Mouse (Mus musculus) myocyte (in vitro differentiated cells): ENCODE measurements around the gene Arf1. TPM values are rescaled to one million over a fixed set of nuclear protein-coding genes. Genes with fewer than 3 reads are reported as not detected.
A peak's percentile ranks its signal among the peaks of the same experiment; 100 is the strongest.
"Not testable (repeated sequence)": the region's sequence is repeated elsewhere in the genome, so short reads cannot be mapped to it uniquely, and the experiment has no call there.

Experiments
- H3K27me3 ChIP-seq: one replicate; pipeline ENCODE4 v1.6.1; 2011; ENCODE audit not compliant: control insufficient read depth, insufficient read depth, insufficient read length
- H3K36me3 ChIP-seq: one replicate; pipeline ENCODE4 v1.6.1; 2011; ENCODE audit not compliant: control insufficient read depth, insufficient read depth
- H3K4me2 ChIP-seq: one replicate; pipeline ENCODE4 v1.6.1; 2011; ENCODE audit warnings: low read depth, control low read depth
- H3K4me3 ChIP-seq: one replicate; pipeline ENCODE4 v1.5.1; 2011; ENCODE audit warnings: mild to moderate bottlenecking, control low read depth, moderate library complexity
- H3K79me2 ChIP-seq: one replicate; pipeline ENCODE4 v1.6.1; 2011; ENCODE audit not compliant: control insufficient read depth, insufficient read depth
- H3ac ChIP-seq: one replicate; pipeline ENCODE4 v1.6.1; 2011; ENCODE audit not compliant: control insufficient read depth, insufficient read length
- CEBPB ChIP-seq: IDR thresholded peaks from 2 replicates; pipeline ENCODE4 v1.6.1; 2011; ENCODE audit warnings: mild to moderate bottlenecking, moderate library complexity; ENCODE audit not compliant: poor library complexity, insufficient read depth, severe bottlenecking
- E2F4 ChIP-seq: IDR thresholded peaks from one replicate; pipeline ENCODE4 v1.6.1; 2011; ENCODE audit warnings: mild to moderate bottlenecking, control low read depth, moderate library complexity; ENCODE audit not compliant: insufficient read depth
- MAX ChIP-seq: IDR thresholded peaks from one replicate; pipeline ENCODE4 v1.6.1; 2011; ENCODE audit warnings: low read depth, mild to moderate bottlenecking, control low read depth
- MYOD1 ChIP-seq, 3 experiments: IDR thresholded peaks; one replicate each; pipeline ENCODE4 v1.6.1; 2011; ENCODE audit warnings: control low read depth in 2 of 3, low read depth in 2 of 3, mild to moderate bottlenecking in 2 of 3, moderate library complexity in 1 of 3; ENCODE audit not compliant: insufficient read length in 2 of 3, control insufficient read depth in 1 of 3
- MYOG ChIP-seq, 3 experiments: IDR thresholded peaks; one replicate each; pipeline ENCODE4 v1.6.1; 2011; ENCODE audit warnings: control low read depth in 2 of 3, low read depth in 2 of 3, mild to moderate bottlenecking in 2 of 3; ENCODE audit not compliant: insufficient read length in 2 of 3, control insufficient read depth in 1 of 3, insufficient read depth in 1 of 3
- POLR2A ChIP-seq: IDR thresholded peaks from one replicate; pipeline ENCODE4 v1.6.1; 2011; ENCODE audit warnings: low read depth, mild to moderate bottlenecking, control low read depth, moderate library complexity; ENCODE audit not compliant: insufficient read length
- POLR2AphosphoS2 ChIP-seq: IDR thresholded peaks from one replicate; pipeline ENCODE4 v1.6.1; 2011; ENCODE audit warnings: low read depth, control low read depth; ENCODE audit not compliant: insufficient read length
- TCF12 ChIP-seq: IDR thresholded peaks from one replicate; pipeline ENCODE4 v1.6.1; 2011; ENCODE audit warnings: mild to moderate bottlenecking, control low read depth; ENCODE audit not compliant: poor library complexity, insufficient read depth, severe bottlenecking
- USF1 ChIP-seq: IDR thresholded peaks from one replicate; pipeline ENCODE4 v1.6.1; 2011; ENCODE audit warnings: low read depth, mild to moderate bottlenecking, control low read depth, moderate library complexity
- polyA plus RNA-seq: library from polyadenylated mRNA; unstranded; fragments of >200 nt; fragmentation: generic; extraction: Trizol; gene quantifications from one replicate; pipeline ENCODE4 v1.2.1, GENCODE M21; 2012; ENCODE audit warnings: missing spikeins

The Arf1 gene
- polyA plus RNA-seq, 1 experiment: 500 TPM

DNA sequence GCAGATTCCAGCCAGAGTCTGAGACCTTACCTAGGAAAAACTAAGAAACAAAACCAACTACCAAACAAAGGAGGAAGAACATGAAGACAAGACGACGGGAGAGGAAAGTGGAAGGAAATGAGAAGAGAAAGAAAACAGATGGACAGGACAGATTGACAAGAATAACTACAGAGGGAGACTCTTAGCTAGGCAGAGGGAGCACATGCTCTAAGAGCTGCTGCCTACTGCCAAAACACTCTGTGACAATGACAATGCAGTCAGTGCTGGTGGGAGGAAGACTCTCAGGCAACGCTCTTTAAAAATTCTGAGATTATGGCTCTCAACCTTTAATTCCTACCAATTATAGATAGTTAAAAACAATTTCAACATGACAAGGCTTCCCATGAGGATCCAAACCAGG is 11.1 kb downstream of the Arf1 start:
- Histone ChIP-seq H3K27me3 (no peaks in the 10 kb centered on the region), H3K79me2 (peaks cover 95% of the 10 kb centered on the region), H3K4me3 (no peak overlapping the region), H3ac (no peak overlapping the region), H3K36me3 (peaks cover 10% of the 10 kb centered on the region), H3K4me2 (no peak overlapping the region)
- no peak for TF ChIP-seq CEBPB
- TF ChIP-seq MYOD1 (IDR thresholded peaks at IDR 0.05; ENCODE audit: control insufficient read depth in 1 of 3, insufficient read length in 2 of 3, low read depth in 2 of 3): no peak

- H3K36me3 ChIP-seq: peaks cover 25% of the 10 kb centered on the region
- no peak for TF ChIP-seq USF1
- H3K4me3 ChIP-seq: no peak overlapping the region
- H3K79me2 ChIP-seq: peaks cover 63% of the 10 kb centered on the region
- H3K27me3 ChIP-seq: no peaks in the 10 kb centered on the region
- no peak overlapping the region for H3K4me2 ChIP-seq
- no peak overlapping the region for H3ac ChIP-seq
Measured at GRCm38 (mm10) chr11:59212892-59213494, 15.1 kb downstream of the Arf1 start.

DNA sequence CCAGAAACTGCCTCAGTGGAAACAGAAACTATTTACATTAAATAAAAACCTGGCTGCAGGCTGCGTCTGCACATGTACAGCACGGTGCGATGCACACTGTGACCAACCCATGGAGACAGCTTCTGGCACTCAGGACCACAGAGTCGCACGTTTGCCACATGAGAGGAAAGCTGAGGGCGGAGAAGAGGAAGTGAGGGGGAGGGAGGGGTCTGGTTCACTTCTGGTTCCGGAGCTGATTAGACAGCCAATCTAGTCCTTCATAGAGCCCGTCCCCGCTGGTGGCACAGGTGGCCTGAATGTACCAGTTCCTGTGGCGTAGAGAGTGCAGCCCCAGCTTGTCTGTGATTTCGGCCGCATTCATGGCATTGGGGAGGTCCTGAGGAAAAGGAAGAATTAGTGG is 15.8 kb downstream of the Arf1 start:
- not testable (repeated sequence) for H3K4me2 ChIP-seq, H3ac ChIP-seq, H3K27me3 ChIP-seq, H3K4me3 ChIP-seq
- H3K36me3 ChIP-seq: peaks cover 25% of the 10 kb centered on the region
- peaks cover 56% of the 10 kb centered on the region for H3K79me2 ChIP-seq

DNA sequence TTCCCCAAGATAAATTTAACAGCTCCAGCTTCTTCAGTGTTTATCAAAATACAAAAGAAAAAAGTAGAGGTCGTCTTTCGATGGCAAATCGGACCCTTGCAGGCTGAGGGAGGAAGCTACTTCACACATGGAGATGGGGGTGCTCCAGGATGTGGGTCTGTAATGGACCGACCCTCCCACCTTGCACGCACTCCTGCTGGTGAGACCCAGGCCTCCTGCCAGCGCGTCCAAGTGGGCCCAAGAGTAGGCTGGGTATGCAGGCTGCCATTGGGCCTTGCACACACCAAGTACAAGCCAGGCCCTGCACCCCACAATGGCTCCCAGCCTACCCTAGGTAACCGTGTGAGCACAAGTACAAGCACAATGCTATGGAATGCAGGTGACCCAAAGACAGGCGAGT is 16.5 kb downstream of the Arf1 start:
- H3ac ChIP-seq, H3K27me3 ChIP-seq, H3K4me3 ChIP-seq, H3K4me2 ChIP-seq: not testable (repeated sequence)
- peaks cover 26% of the 10 kb centered on the region for H3K36me3 ChIP-seq
- H3K79me2 ChIP-seq: peaks cover 48% of the 10 kb centered on the region

GRCm38 (mm10) chr11:59210020-59210419 is 18.1 kb downstream of the Arf1 start:
- Histone ChIP-seq H3ac (no peak overlapping the region), H3K27me3 (no peaks in the 10 kb centered on the region), H3K4me3 (no peak overlapping the region), H3K4me2 (no peak overlapping the region), H3K36me3 (peaks cover 30% of the 10 kb centered on the region), H3K79me2 (peaks cover 33% of the 10 kb centered on the region)
- TF ChIP-seq E2F4 (no peak), POLR2AphosphoS2 (peak; percentile 62)

DNA sequence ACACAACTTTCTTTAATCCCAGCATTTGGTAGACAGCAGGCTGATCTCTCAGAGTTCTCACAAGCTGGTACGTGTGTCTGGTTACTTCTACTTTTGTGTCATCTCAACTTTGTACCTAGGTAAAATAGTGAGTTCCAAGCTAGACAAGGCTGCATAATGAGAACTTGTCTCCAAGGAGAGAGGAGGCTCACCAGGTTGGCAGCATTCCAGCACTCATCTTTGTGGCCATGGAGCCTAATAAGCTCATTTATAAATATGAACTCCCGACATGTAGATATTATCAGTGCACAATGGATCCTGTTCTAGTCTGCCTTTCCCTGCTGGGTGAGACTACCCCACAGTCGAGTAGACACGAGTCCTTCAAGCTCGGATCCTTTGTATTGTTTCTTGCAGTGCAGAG is 18.5 kb downstream of the Arf1 start:
- H3K4me3 ChIP-seq: no peak overlapping the region
- peaks cover 30% of the 10 kb centered on the region for H3K36me3 ChIP-seq
- TF ChIP-seq POLR2A (peak; percentile 3), MYOD1 (IDR thresholded peaks at IDR 0.05; ENCODE audit: control insufficient read depth in 1 of 3, insufficient read length in 2 of 3, low read depth in 2 of 3) (no peak)

DNA sequence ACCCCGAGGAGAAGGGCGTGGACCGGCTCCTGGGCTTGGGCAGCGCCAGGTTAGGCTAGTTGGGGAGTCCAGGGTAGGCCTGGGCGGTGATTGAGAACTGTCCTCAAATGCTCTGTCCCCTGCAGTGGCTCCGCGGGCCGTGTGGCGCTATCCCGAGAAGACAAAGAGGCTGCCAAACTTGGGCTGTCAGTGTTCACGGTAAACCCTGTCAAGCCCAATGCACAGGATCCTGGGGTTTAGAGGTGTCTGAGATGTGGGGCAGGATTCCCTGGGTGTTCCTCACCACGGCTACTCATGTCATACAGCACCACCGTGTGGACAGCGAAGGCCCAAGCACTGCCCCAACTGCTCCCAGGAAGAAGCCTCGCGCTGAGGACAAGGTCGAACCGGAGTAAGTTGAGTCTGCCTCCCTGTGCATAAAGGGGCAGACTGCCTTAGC is 19.0 kb downstream of the Arf1 start:
- H3K4me3 ChIP-seq: peak overlapping the region; percentile 73

More for the DNA sequence above, 18.5 kb downstream of the Arf1 start:
- Histone ChIP-seq H3K79me2 (peaks cover 28% of the 10 kb centered on the region), H3K27me3 (no peaks in the 10 kb centered on the region), H3K4me2 (no peak overlapping the region), H3ac (no peak overlapping the region)

More for the DNA sequence above, 19.0 kb downstream of the Arf1 start:
- Histone ChIP-seq H3K79me2 (peaks cover 23% of the 10 kb centered on the region), H3ac (peak overlapping the region; percentile 70), H3K4me2 (peak overlapping the region; percentile 76), H3K36me3 (peaks cover 30% of the 10 kb centered on the region), H3K27me3 (no peaks in the 10 kb centered on the region)
- no peak for TF ChIP-seq USF1
- TF ChIP-seq MYOG (IDR thresholded peaks at IDR 0.05; ENCODE audit: control insufficient read depth in 1 of 3, insufficient read depth in 1 of 3, insufficient read length in 2 of 3, low read depth in 2 of 3): no peak
- TF ChIP-seq MYOD1 (IDR thresholded peaks at IDR 0.05; ENCODE audit: control insufficient read depth in 1 of 3, insufficient read length in 2 of 3, low read depth in 2 of 3): no peak
- TF ChIP-seq TCF12: no peak
- peak; percentile 83 for TF ChIP-seq POLR2AphosphoS2
- TF ChIP-seq MAX: no peak
- TF ChIP-seq POLR2A: peak; percentile 38
